Mouse (Mus musculus) forebrain, embryonic 13.5 days (tissue): ENCODE data around the gene Egln2. TPM values are rescaled to one million over a fixed set of nuclear protein-coding genes. Genes with fewer than 3 reads are reported as not detected.
A peak's percentile ranks its signal among the peaks of the same experiment; 100 is the strongest.

Experiments used
- ATAC-seq: fragments of 200-750 bp; cut with Nextera tagmentation; 2 replicates; pipeline ENCODE4 v1.8.0; 2017
- H3K27ac ChIP-seq: fragments of 300-500 bp; sonication (generic); 2 replicates; pipeline ENCODE4 v1.5.1; 2015; ENCODE audit warnings: inconsistent platforms, mild to moderate bottlenecking, moderate library complexity
- H3K27me3 ChIP-seq: fragments of 300-500 bp; sonication (generic); 2 replicates; pipeline ENCODE4 v1.6.1; 2015; ENCODE audit warnings: mild to moderate bottlenecking, inconsistent platforms
- H3K36me3 ChIP-seq: fragments of 300-500 bp; sonication (generic); 2 replicates; pipeline ENCODE4 v1.6.1; 2015; ENCODE audit warnings: mild to moderate bottlenecking, inconsistent platforms; ENCODE audit not compliant: poor library complexity, severe bottlenecking
- H3K4me1 ChIP-seq: fragments of 300-500 bp; sonication (generic); 2 replicates; pipeline ENCODE4 v1.6.1; 2015; ENCODE audit warnings: inconsistent platforms
- H3K4me2 ChIP-seq: fragments of 300-500 bp; sonication (generic); 2 replicates; pipeline ENCODE4 v1.6.1; 2015; ENCODE audit warnings: inconsistent platforms, mild to moderate bottlenecking, moderate library complexity
- H3K4me3 ChIP-seq: fragments of 300-500 bp; sonication (generic); 2 replicates; pipeline ENCODE4 v1.5.1; 2015; ENCODE audit warnings: mild to moderate bottlenecking, inconsistent platforms
- H3K9ac ChIP-seq: fragments of 300-500 bp; sonication (generic); 2 replicates; pipeline ENCODE4 v1.6.1; 2015; ENCODE audit warnings: mild to moderate bottlenecking, inconsistent platforms
- H3K9me3 ChIP-seq: fragments of 300-500 bp; sonication (generic); replicated peaks from 2 replicates; pipeline ENCODE4 v1.6.1; 2016; ENCODE audit warnings: inconsistent platforms
- WGBS: fragments of 180-500 bp; shearing (Covaris S2); methylation state at CpG from one replicate; pipeline ENCODE4 v1.1.7; 2015; 5-methylcytosine and 5-hydroxymethylcytosine counted together
- polyA plus RNA-seq: library from polyadenylated mRNA; unstranded; fragments of >200 nt; fragmentation: Nextera tagmentation; extraction: Ambion mirVana; gene quantifications from 2 replicates; pipeline ENCODE4 v1.2.1, GENCODE M21; 2015

The Egln2 gene
- polyA plus RNA-seq, 1 experiment from 2014 or later = 87.3 TPM

DNA sequence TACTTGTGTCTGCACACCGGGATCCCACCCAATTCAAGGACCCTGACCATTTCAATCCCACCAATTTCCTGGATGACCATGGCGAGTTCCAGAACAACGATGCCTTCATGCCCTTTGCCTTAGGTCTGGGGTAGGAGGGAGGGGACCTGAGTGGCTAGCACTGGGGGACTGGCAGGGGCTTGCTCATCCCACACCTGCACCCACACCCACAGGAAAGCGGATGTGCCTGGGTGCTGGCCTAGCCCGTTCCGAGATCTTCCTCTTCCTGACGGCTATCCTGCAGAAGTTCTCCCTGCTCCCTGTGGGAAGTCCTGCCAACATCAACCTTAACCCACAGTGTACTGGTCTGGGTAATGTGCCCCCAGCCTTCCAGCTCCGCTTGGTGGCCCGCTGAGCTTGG lies 8.4 kb downstream of the Egln2 start:
- peaks cover 58% of the 10 kb centered on the region for H3K36me3 ChIP-seq
- no peak overlapping the region for H3K4me2 ChIP-seq
- no peak overlapping the region for H3K4me3 ChIP-seq
- no peaks in the 10 kb centered on the region for H3K9me3 ChIP-seq
- peaks cover 33% of the 10 kb centered on the region for H3K4me1 ChIP-seq
- H3K27me3 ChIP-seq = no peaks in the 10 kb centered on the region
- no peak for ATAC-seq
- WGBS = 96% methylated on average over 9 of the region's 9 CpGs
- H3K9ac ChIP-seq = no peak overlapping the region
- no peak overlapping the region for H3K27ac ChIP-seq

DNA sequence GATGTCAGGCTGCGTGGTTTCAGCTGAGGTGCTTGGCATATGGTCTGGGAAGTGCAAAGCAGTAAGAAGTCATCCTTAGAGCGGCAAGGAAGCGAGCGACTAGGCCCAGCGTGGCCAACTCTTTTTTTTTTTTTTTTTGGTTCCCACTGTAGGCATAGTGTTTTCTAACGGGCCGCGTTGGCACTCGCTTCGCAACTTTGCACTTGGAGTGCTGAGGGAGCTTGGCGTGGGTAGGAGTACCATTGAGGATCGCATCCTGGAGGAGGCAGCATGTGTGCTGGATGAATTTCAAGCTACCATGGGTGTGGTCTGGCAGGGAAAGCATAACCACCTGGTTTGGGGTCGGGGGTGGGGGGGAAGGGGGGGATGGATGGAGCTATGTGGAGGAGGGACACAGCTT lies 10.6 kb downstream of the Egln2 start:
- no peaks in the 10 kb centered on the region for H3K27me3 ChIP-seq
- ATAC-seq = no peak
- 80% methylated on average over 13 of the region's 13 CpGs for WGBS
- peaks cover 38% of the 10 kb centered on the region for H3K36me3 ChIP-seq
- no peak overlapping the region for H3K4me2 ChIP-seq
- H3K27ac ChIP-seq = no peak overlapping the region
- H3K9ac ChIP-seq = no peak overlapping the region
- peaks cover 11% of the 10 kb centered on the region for H3K4me1 ChIP-seq
- no peaks in the 10 kb centered on the region for H3K9me3 ChIP-seq
- H3K4me3 ChIP-seq = no peak overlapping the region

DNA sequence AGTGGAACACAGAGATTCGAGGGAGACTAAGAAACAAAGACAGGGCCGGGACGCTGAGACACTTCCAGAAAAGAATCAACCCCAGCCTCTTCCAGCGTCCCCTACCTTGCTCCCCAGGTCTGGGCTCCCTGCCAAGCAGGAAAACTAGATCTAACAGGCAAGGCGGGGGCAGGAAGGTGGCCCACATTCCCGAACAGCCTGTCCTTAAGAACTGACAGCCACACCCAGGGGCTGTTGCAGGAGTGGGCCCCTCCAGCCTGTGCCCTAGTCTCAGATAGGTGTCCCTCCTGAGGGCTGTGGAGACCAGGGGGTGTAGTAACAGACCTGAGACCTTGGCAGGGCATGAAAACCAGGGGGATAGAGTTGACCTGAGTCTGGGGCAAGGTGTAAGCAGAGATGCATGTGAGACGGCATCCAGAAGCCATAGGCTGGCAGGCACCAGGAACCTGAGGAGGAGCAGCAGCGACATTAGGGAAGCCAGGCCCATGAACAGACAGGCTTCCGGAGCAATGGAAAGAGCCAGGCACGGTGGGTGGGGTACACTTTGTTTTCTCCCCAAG lies 13.3 kb downstream of the Egln2 start, which contains the start of gene Cyp2t4:
Gene Cyp2t4 (plus strand): TSS at position 510 of the 560 bp plus-strand sequence.
- H3K36me3 ChIP-seq = peaks cover 17% of the 10 kb centered on the region
- no peak within 1 kb of the TSS for H3K4me2 ChIP-seq
- no peaks in the 10 kb centered on the region for H3K4me1 ChIP-seq
- no peaks in the 10 kb centered on the region for H3K27me3 ChIP-seq
- no peak within 1 kb of the TSS for H3K4me3 ChIP-seq
- H3K9me3 ChIP-seq = no peaks in the 10 kb centered on the region
- H3K27ac ChIP-seq = no peak within 1 kb of the TSS
- 79% methylated on average over 10 of the region's 10 CpGs for WGBS
- no peak for ATAC-seq
- no peak within 1 kb of the TSS for H3K9ac ChIP-seq

DNA sequence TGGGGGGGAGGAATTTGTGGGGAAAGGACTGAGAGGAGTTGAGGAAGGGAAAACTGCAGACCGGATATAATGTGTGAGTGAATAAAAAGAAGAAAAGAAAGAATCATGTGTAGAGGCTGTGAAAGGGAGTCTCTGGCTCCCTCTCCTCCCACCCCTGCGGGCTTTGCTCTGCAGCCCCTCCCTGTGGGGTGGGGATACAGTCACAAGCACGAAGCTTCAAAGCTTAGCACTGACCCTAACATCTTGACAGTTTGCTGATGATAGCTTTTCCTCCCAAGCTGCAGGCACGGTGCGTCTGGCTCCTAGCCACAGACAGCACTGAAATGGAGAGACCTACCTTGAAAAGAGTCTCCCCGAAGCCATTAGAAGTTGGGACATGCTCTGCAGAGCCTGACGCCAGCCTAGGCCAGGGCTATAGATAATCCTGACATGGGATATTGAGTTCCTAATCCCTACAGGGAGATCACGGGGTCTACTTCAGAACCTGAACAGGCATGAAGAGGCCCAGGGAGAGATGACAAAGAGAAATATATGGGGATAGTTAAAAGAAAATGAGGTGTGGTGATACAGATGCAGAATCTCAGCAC lies 30.1 kb downstream of the Egln2 start:
- Histone ChIP-seq H3K9ac (no peak overlapping the region), H3K27ac (no peak overlapping the region), H3K4me2 (no peak overlapping the region), H3K36me3 (no peaks in the 10 kb centered on the region), H3K9me3 (0 out of 2 replicates have a peak, but pooled peaks cover 5% of the 10 kb centered on the region), H3K4me1 (no peaks in the 10 kb centered on the region), H3K27me3 (no peaks in the 10 kb centered on the region), H3K4me3 (no peak overlapping the region)
- 72% methylated on average over 8 of the region's 8 CpGs for WGBS
- ATAC-seq = no peak

DNA sequence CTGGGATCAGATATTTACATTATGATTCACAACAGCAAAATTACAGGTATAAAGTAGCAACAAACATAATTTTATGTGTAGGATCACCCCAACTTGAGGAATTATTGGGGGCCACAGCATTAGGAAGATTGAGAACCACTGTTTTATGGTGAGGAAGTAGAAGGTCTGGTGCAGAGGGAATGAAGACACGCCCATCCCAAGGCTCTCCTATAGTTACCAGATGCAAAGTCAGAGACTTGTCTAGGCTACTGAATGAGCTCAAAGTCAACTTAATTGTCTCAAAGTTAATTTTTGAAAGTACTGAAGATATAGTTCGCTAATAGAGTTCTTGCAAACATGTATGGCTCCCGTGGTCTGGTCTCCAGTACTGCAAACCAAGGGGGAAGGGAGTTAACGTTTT lies 32.8 kb downstream of the Egln2 start:
- H3K9ac ChIP-seq = no peak overlapping the region
- 84% methylated on average over 4 of the region's 4 CpGs for WGBS
- no peak overlapping the region for H3K27ac ChIP-seq
- no peak for ATAC-seq
- no peaks in the 10 kb centered on the region for H3K36me3 ChIP-seq
- H3K4me2 ChIP-seq = no peak overlapping the region
- H3K4me3 ChIP-seq = no peak overlapping the region
- H3K27me3 ChIP-seq = no peaks in the 10 kb centered on the region
- no peaks in the 10 kb centered on the region for H3K4me1 ChIP-seq
- H3K9me3 ChIP-seq = no peaks in the 10 kb centered on the region

DNA sequence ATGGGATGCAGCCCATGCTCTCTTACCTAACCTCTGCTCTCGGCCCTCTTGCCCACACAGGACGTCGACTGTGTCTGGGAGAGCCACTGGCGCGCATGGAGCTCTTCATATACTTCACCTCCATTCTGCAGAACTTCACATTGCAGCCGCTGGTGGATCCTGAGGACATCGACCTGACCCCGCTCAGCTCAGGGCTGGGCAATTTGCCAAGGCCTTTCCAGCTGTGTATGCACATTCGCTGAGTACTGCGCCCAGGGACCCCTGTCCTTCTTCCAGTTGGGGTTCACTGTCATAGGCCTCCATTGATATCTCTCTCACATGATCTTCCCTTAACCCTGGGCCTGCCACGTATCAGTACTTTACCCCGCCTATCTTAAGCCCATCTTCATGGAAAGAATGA lies 33.4 kb downstream of the Egln2 start:
- Histone ChIP-seq H3K36me3 (no peaks in the 10 kb centered on the region), H3K4me3 (no peak overlapping the region), H3K4me2 (no peak overlapping the region; the same call in 1 of the 2 replicates), H3K27ac (no peak overlapping the region), H3K27me3 (no peaks in the 10 kb centered on the region), H3K4me1 (no peaks in the 10 kb centered on the region), H3K9me3 (no peaks in the 10 kb centered on the region), H3K9ac (no peak overlapping the region)
- 68% methylated on average over 12 of the region's 12 CpGs for WGBS
- no peak for ATAC-seq

DNA sequence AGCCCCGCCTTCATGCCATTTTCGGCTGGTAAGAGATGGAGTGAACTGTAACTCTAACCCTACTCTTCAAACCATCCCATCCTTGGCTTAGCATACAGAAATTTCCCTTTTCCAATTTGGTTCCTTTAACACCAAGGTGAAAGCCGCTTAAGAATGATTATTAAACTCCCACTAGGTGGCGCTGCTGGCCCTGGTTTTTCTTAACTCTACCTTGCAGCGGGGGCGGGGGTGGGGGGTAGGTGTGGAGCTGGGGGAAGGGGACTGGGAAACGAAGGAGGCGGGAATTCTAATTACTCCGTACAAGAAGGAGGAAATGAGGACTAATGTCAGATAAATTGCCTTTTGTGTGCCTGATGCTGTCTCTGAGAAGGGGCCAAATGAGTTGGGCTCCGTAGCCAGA lies 34.0 kb downstream of the Egln2 start:
- no peak overlapping the region for H3K4me3 ChIP-seq
- peak overlapping the region; percentile 28; the same call in 1 of the 2 replicates for H3K4me2 ChIP-seq
- ATAC-seq = no peak
- H3K9me3 ChIP-seq = no peaks in the 10 kb centered on the region
- H3K9ac ChIP-seq = no peak overlapping the region
- 17% methylated on average over 10 of the region's 10 CpGs for WGBS
- H3K36me3 ChIP-seq = no peaks in the 10 kb centered on the region
- H3K27ac ChIP-seq = no peak overlapping the region
- H3K27me3 ChIP-seq = no peaks in the 10 kb centered on the region
- H3K4me1 ChIP-seq = no peaks in the 10 kb centered on the region

DNA sequence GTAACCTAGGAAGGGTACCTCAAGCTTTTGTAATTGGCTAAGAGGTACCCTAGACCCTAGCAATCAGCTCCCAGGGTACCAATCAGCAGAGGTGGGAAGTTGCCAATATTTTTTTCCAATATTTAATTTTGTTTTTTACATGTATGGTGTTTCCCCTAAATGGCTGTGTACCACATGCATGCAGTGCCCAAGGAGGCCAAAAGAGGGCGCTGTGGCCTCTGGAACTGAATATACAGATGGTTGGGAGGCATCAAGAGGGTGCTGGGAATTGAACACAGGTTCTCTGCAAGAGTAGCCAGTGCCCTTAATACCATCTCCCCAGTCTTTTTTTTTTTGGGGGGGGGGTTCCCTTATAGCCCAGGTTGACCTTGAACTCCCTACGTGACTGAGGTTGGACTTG lies 35.2 kb downstream of the Egln2 start:
- no peaks in the 10 kb centered on the region for H3K9me3 ChIP-seq
- no peak overlapping the region for H3K9ac ChIP-seq
- no peaks in the 10 kb centered on the region for H3K27me3 ChIP-seq
- 64% methylated on average over 2 of the region's 2 CpGs for WGBS
- no peak overlapping the region for H3K4me3 ChIP-seq
- H3K4me2 ChIP-seq = no peak overlapping the region
- H3K27ac ChIP-seq = no peak overlapping the region
- ATAC-seq = no peak
- H3K36me3 ChIP-seq = no peaks in the 10 kb centered on the region
- H3K4me1 ChIP-seq = no peaks in the 10 kb centered on the region

DNA sequence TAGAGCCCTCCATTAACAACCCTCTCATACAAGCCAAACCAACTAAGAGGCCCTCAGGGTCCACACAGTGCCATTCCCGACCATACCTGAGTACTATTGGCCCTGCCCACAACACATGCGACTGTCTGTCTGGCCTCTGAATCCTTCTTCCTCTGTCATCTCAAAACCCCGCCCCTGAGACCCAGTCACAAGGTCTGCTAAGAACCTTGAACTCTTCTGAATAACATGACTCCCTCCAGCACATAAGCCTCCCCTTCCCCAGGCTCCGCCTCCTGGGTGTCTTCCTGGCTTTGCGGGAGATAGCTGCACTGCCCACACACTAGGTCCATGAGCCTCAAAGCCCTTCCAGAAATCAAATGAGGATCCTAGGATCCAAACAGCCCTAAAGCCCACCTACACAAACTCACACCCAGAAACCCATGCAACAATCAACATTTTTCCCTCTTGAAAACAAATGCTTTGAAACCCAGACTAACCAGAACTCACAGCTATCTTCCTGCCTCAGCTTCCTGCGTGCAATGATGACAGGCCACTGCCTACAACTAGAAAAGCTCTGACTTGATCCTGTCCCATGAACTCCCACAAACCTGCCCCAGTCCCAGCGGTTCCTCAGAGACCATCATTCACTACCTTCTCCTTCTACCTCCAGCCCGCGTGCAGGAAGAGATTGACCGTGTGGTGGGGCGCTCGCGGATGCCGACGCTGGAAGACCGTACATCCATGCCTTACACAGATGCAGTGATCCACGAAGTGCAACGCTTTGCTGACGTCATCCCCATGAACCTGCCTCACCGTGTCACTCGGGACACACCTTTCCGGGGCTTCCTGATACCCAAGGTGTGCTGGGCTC lies 35.9 kb downstream of the Egln2 start:
- Histone ChIP-seq H3K36me3 (no peaks in the 10 kb centered on the region), H3K4me3 (no peak overlapping the region), H3K27ac (no peak overlapping the region), H3K4me1 (no peaks in the 10 kb centered on the region), H3K9me3 (no peaks in the 10 kb centered on the region), H3K4me2 (no peak overlapping the region), H3K27me3 (no peaks in the 10 kb centered on the region), H3K9ac (no peak overlapping the region)
- 88% methylated on average over 22 of the region's 22 CpGs for WGBS
- no peak for ATAC-seq

DNA sequence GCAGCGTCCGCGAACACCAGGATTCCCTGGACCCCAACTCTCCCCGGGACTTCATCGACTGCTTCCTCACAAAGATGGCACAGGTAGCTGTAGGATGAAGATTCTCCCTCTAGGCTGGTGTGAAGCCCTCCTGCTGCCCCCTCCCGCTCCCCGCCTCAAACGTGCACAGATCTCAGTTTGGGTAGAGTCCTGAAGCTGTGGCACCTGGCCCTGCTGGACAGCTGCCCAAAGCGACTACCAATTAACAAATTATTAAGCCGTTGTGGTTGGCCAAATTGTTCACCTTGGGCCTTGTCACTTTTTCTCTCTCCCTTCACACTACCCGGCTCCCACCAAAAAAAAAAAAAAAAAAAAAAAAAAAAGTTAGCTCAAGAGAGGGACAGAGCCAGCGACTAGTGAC lies 36.8 kb downstream of the Egln2 start:
- 91% methylated on average over 11 of the region's 12 CpGs for WGBS
- ATAC-seq = no peak
- H3K36me3 ChIP-seq = no peaks in the 10 kb centered on the region

DNA sequence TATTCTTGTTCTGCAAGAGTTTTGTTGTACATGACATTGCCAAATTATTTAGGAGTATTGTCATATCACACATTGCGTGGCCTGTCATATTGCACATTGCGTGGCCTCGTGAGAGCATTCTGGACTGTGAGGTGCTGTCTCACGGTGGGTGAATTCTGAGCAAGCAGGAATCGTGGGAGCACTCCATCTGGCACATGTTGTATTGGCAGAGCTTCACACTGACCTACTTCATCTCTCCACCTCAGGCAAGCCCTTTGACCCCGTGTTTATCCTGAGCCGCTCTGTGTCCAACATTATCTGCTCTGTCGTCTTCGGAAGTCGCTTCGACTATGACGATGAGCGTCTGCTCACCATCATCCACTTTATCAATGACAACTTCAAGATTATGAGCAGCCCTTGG lies 37.7 kb downstream of the Egln2 start:
- H3K36me3 ChIP-seq = no peaks in the 10 kb centered on the region
- WGBS = 92% methylated on average over 13 of the region's 13 CpGs
- no peak overlapping the region for H3K9ac ChIP-seq
- no peak for ATAC-seq
- no peak overlapping the region for H3K4me3 ChIP-seq
- no peaks in the 10 kb centered on the region for H3K4me1 ChIP-seq
- no peaks in the 10 kb centered on the region for H3K27me3 ChIP-seq
- no peak overlapping the region for H3K27ac ChIP-seq
- H3K9me3 ChIP-seq = no peaks in the 10 kb centered on the region
- no peak overlapping the region for H3K4me2 ChIP-seq

More for the DNA sequence above, 36.8 kb downstream of the Egln2 start:
- H3K4me3 ChIP-seq = no peak overlapping the region
- no peak overlapping the region for H3K27ac ChIP-seq
- no peaks in the 10 kb centered on the region for H3K9me3 ChIP-seq
- H3K4me1 ChIP-seq = no peaks in the 10 kb centered on the region
- H3K4me2 ChIP-seq = no peak overlapping the region
- H3K27me3 ChIP-seq = no peaks in the 10 kb centered on the region
- no peak overlapping the region for H3K9ac ChIP-seq

DNA sequence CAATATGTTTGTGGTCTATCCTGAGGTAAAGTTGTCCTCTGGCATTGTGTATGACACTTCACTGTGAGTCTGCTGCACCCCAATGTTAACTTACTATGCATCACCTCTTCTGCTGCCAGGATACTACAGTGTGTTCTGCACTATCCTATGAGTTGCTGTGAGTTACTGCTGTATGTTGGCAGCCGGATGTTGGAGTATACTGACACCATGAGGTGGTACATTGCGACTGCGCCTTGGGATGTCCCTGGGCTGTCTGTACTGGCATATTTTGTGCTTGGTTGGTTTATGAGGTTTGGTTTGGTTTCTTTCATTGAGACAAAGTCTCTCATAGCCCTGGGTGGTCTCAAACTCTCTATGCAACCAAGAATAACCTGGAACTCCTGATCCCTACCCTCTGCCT lies 38.4 kb downstream of the Egln2 start:
- no peak overlapping the region for H3K4me2 ChIP-seq
- no peak overlapping the region for H3K9ac ChIP-seq
- ATAC-seq = no peak
- H3K27ac ChIP-seq = no peak overlapping the region
- H3K4me3 ChIP-seq = no peak overlapping the region
- H3K27me3 ChIP-seq = no peaks in the 10 kb centered on the region
- WGBS = 45% methylated on average over 3 of the region's 3 CpGs
- H3K4me1 ChIP-seq = no peaks in the 10 kb centered on the region
- H3K36me3 ChIP-seq = no peaks in the 10 kb centered on the region
- H3K9me3 ChIP-seq = no peaks in the 10 kb centered on the region
